Mouse (Mus musculus) liver, embryonic 15.5 days (tissue): ENCODE results near the gene Smg5. TPM values are rescaled to one million over a fixed set of nuclear protein-coding genes. Genes with fewer than 3 reads are reported as not detected.

Experiments
- ATAC-seq: fragments of 200-750 bp; cut with Nextera tagmentation; 2 replicates; pipeline ENCODE4 v1.8.0; 2017; ENCODE audit warnings: moderate number of reproducible peaks, mild to moderate bottlenecking, moderate library complexity; ENCODE audit not compliant: insufficient read depth
- H3K27ac ChIP-seq: fragments of 300-500 bp; sonication (generic); replicated peaks from 2 replicates; pipeline ENCODE4 v1.5.1; 2015; ENCODE audit warnings: mild to moderate bottlenecking, inconsistent platforms
- H3K27me3 ChIP-seq: fragments of 300-500 bp; sonication (generic); 2 replicates; pipeline ENCODE4 v1.6.1; 2015; ENCODE audit warnings: mild to moderate bottlenecking, inconsistent platforms
- H3K36me3 ChIP-seq: fragments of 300-500 bp; sonication (generic); replicated peaks from 2 replicates; pipeline ENCODE4 v1.6.1; 2015; ENCODE audit warnings: moderate library complexity, mild to moderate bottlenecking, inconsistent platforms
- H3K4me1 ChIP-seq: fragments of 300-500 bp; sonication (generic); replicated peaks from 2 replicates; pipeline ENCODE4 v1.6.1; 2015; ENCODE audit warnings: inconsistent platforms
- H3K4me2 ChIP-seq: fragments of 300-500 bp; sonication (generic); 2 replicates; pipeline ENCODE4 v1.6.1; 2015; ENCODE audit warnings: moderate library complexity, mild to moderate bottlenecking, inconsistent platforms
- H3K4me3 ChIP-seq: fragments of 300-500 bp; sonication (generic); replicated peaks from 2 replicates; pipeline ENCODE4 v1.5.1; 2015; ENCODE audit warnings: mild to moderate bottlenecking, inconsistent platforms
- H3K9ac ChIP-seq: fragments of 300-500 bp; sonication (generic); 2 replicates; pipeline ENCODE4 v1.6.1; 2015; ENCODE audit warnings: moderate library complexity, mild to moderate bottlenecking, inconsistent platforms
- H3K9me3 ChIP-seq: fragments of 300-500 bp; sonication (generic); replicated peaks from 2 replicates; pipeline ENCODE4 v1.6.1; 2016; ENCODE audit warnings: inconsistent platforms
- WGBS: fragments of 180-500 bp; shearing (Covaris S2); methylation state at CpG from one replicate; pipeline ENCODE4 v1.1.7; 2015; ENCODE audit warnings: mixed read lengths; ENCODE audit not compliant: insufficient replicate concordance; 5-methylcytosine and 5-hydroxymethylcytosine counted together
- polyA plus RNA-seq: library from polyadenylated mRNA; unstranded; fragments of >200 nt; fragmentation: Nextera tagmentation; extraction: Ambion mirVana; gene quantifications from 2 replicates; pipeline ENCODE4 v1.2.1, GENCODE M21; 2015

Smg5 gene
- polyA plus RNA-seq, 1 experiment from 2014 or later: 31.8 TPM

DNA sequence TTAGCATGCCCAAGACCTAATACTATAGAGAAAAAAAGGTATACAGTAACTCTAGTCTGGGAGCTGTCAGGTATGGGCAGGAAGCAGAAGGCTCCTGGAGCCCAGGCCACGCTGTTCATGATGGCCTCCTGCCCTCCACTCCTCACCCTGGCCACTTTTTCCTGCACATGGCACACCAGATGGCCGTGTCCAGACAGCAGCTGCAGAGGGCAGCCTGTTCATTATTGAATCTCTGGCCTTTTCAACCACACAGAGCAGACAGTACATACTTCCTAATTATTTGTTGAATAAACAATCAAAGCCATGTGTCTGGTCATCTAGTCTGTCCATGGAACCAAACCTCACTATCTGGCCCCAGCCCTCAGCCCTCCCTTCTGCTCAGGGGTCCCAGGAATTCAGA, 62.6 kb downstream of the Smg5 start:
- H3K9ac ChIP-seq: no peak overlapping the region
- H3K4me3 ChIP-seq: no peak overlapping the region
- H3K27ac ChIP-seq: no peak overlapping the region
- H3K4me1 ChIP-seq: peaks cover 4% of the 10 kb centered on the region; the same call in 1 of the 2 replicates
- 82% methylated on average over 2 of the region's 2 CpGs for WGBS
- no peak for ATAC-seq
- no peak overlapping the region for H3K4me2 ChIP-seq
- no peaks in the 10 kb centered on the region for H3K9me3 ChIP-seq
- H3K27me3 ChIP-seq: no peaks in the 10 kb centered on the region
- H3K36me3 ChIP-seq: peaks cover 79% of the 10 kb centered on the region

DNA sequence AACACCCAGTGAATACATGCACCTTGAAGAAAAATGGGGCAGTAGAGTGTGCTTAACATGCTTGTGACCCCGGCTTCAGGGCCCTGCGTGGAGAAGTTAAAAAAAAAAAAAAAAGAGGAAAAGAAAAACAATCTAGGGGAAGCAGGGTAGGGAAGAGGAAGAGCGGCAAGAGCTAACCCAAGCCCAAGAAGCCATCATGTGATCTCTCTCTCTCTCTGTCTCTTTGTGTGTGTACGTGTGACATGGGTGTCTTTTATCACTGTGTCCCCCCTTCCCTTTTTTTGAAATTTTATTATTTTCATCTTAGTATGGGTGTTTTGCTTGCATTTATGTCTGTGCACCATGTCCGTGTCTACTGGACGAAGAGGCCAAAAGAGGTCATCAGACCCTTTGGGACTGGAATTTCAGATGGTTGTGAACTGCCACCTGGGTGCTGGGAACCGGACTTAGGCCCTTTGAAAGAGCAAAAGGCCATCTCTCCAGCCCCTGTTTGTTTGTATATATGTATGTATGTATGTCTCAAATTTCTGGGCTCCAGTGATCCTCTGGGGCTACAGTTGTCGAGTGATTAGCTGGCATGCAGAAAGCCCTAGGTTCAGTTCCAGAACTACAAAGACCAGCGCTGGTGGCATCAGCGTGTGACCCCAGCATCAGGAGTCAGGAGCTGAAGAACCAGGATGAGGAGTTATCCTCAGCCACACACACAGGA, 67.6 kb downstream of the Smg5 start:
- no peak overlapping the region for H3K4me2 ChIP-seq
- H3K4me3 ChIP-seq: no peak overlapping the region
- WGBS: 83% methylated on average over 10 of the region's 10 CpGs
- no peaks in the 10 kb centered on the region for H3K9me3 ChIP-seq
- H3K27ac ChIP-seq: no peak overlapping the region
- peaks cover 50% of the 10 kb centered on the region for H3K36me3 ChIP-seq
- no peak for ATAC-seq
- H3K4me1 ChIP-seq: peaks cover 31% of the 10 kb centered on the region
- no peaks in the 10 kb centered on the region for H3K27me3 ChIP-seq
- H3K9ac ChIP-seq: no peak overlapping the region

GRCm38 (mm10) chr3:88407090-88407489, 71.0 kb downstream of the Smg5 start:
- H3K4me1 ChIP-seq: peaks cover 58% of the 10 kb centered on the region
- no peak overlapping the region for H3K4me3 ChIP-seq
- no peak overlapping the region; the same call in 1 of the 2 replicates for H3K4me2 ChIP-seq
- 4% methylated on average over 2 of the region's 2 CpGs for WGBS
- H3K27me3 ChIP-seq: no peaks in the 10 kb centered on the region
- H3K27ac ChIP-seq: no peak overlapping the region
- H3K36me3 ChIP-seq: peaks cover 27% of the 10 kb centered on the region
- H3K9ac ChIP-seq: no peak overlapping the region
- H3K9me3 ChIP-seq: no peaks in the 10 kb centered on the region
- no peak for ATAC-seq

- Histone ChIP-seq H3K4me1 (peaks cover 60% of the 10 kb centered on the region), H3K36me3 (peaks cover 27% of the 10 kb centered on the region), H3K9me3 (no peaks in the 10 kb centered on the region), H3K27me3 (no peaks in the 10 kb centered on the region), H3K27ac (no peak overlapping the region; the same call in 1 of the 2 replicates), H3K4me3 (no peak overlapping the region), H3K9ac (no peak overlapping the region), H3K4me2 (peak overlapping the region; percentile 84; the same call in 1 of the 2 replicates)
- ATAC-seq: no peak
- 55% methylated on average over 7 of the region's 7 CpGs for WGBS
Measured at GRCm38 (mm10) chr3:88407529-88407928, 71.5 kb downstream of the Smg5 start.

DNA sequence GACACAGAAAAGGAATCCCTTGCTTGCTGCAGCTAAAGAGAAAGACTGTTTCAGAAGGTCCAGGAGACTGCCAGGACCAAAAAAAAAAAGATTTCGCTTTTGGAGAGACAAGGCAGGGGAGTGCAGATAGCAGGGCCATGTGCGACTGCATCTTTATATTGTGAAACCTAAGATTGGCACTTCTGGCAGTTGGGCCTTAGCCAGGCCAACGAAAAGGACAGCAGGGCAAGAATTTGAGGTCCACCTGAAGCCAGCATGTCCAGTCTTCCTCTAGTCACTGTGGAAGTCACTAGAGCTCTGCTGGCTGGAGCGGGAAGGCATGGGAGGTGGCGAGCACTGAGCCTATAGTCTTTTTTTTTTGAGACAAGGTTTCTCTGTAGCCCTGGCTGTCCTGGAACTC, 72.9 kb downstream of the Smg5 start:
- Histone ChIP-seq H3K4me3 (peak overlapping the region; percentile 74), H3K4me1 (peaks cover 73% of the 10 kb centered on the region), H3K9me3 (no peaks in the 10 kb centered on the region), H3K27me3 (no peaks in the 10 kb centered on the region), H3K9ac (peak overlapping the region; percentile 68), H3K36me3 (peaks cover 28% of the 10 kb centered on the region), H3K4me2 (peak overlapping the region; percentile 84), H3K27ac (peak overlapping the region; percentile 90)
- no peak for ATAC-seq
- 29% methylated on average over 5 of the region's 5 CpGs for WGBS

- peak within 1 kb of the TSS; percentile 90 for H3K27ac ChIP-seq
- ATAC-seq: peak; percentile 91
- peak within 1 kb of the TSS; percentile 68 for H3K9ac ChIP-seq
- H3K4me3 ChIP-seq: peak within 1 kb of the TSS; percentile 74
- peak within 1 kb of the TSS; percentile 84 for H3K4me2 ChIP-seq
- WGBS: under 1% methylated on average over 54 of the region's 54 CpGs
- peaks cover 82% of the 10 kb centered on the region for H3K4me1 ChIP-seq
- H3K36me3 ChIP-seq: peaks cover 35% of the 10 kb centered on the region
- no peaks in the 10 kb centered on the region for H3K27me3 ChIP-seq
- no peaks in the 10 kb centered on the region for H3K9me3 ChIP-seq
Measured at GRCm38 (mm10) chr3:88409741-88410644, 73.9 kb downstream of the Smg5 start, which contains the start of gene Pmf1. Gene Pmf1 (minus strand): TSS chr3:88410331.

- Histone ChIP-seq H3K4me2 (peak overlapping the region; percentile 84), H3K27ac (peak overlapping the region; percentile 90), H3K27me3 (no peaks in the 10 kb centered on the region), H3K36me3 (peaks cover 36% of the 10 kb centered on the region), H3K4me3 (peak overlapping the region; percentile 74), H3K4me1 (peaks cover 88% of the 10 kb centered on the region), H3K9ac (peak overlapping the region; percentile 68), H3K9me3 (no peaks in the 10 kb centered on the region)
- 22% methylated on average over 7 of the region's 7 CpGs for WGBS
- ATAC-seq: no peak
Measured at GRCm38 (mm10) chr3:88410645-88411031, 74.6 kb downstream of the Smg5 start.

- Histone ChIP-seq H3K27me3 (no peaks in the 10 kb centered on the region), H3K27ac (peak overlapping the region; percentile 90), H3K36me3 (peaks cover 47% of the 10 kb centered on the region), H3K9me3 (no peaks in the 10 kb centered on the region), H3K4me3 (peak overlapping the region; percentile 17; the same call in 1 of the 2 replicates), H3K4me1 (peaks cover 91% of the 10 kb centered on the region), H3K4me2 (peak overlapping the region; percentile 84), H3K9ac (peak overlapping the region; percentile 41)
- 51% methylated on average over 4 of the region's 4 CpGs for WGBS
- ATAC-seq: peak; percentile 42; the same call in 1 of the 2 replicates
Measured at GRCm38 (mm10) chr3:88411681-88412080, 75.6 kb downstream of the Smg5 start.

Other genes with a start within 250 kb of the Smg5 start
- 6.8 and 7.1 TPM in 2 replicates for gene Mef2d, start 193.9 kb upstream of the Smg5 start, polyA plus RNA-seq
- 7.6 and 7.7 TPM in 2 replicates for gene Rhbg, start 81.6 kb upstream of the Smg5 start, polyA plus RNA-seq
- gene Gm38392, start 49.0 kb upstream of the Smg5 start, polyA plus RNA-seq: 0.35 and 1.3 TPM in 2 replicates
- gene Tsacc, start 39.3 kb upstream of the Smg5 start, polyA plus RNA-seq: 3.6 and 4.8 TPM in 2 replicates
- 243 and 252 TPM in 2 replicates for gene Cct3, start 39.1 kb upstream of the Smg5 start, polyA plus RNA-seq
- 92.0 and 99.4 TPM in 2 replicates for gene Glmp, start 11.2 kb upstream of the Smg5 start, polyA plus RNA-seq
- gene Tmem79, start 112 bp upstream of the Smg5 start, polyA plus RNA-seq: 1.3 and 1.4 TPM in 2 replicates
- gene Paqr6, start 28.3 kb downstream of the Smg5 start, polyA plus RNA-seq: 5.4 and 6.2 TPM in 2 replicates
- 0.28 and 0.71 TPM in 2 replicates for gene Bglap3, start 36.5 kb downstream of the Smg5 start, polyA plus RNA-seq
- 0.28 TPM in 1 of 2 replicates, not detected in the other for gene Bglap2, start 42.4 kb downstream of the Smg5 start, polyA plus RNA-seq
- not detected in 2 replicates for gene Bglap, start 48.2 kb downstream of the Smg5 start, polyA plus RNA-seq
- gene Pmf1, start 74.1 kb downstream of the Smg5 start, polyA plus RNA-seq: 77.7 and 83.2 TPM in 2 replicates
- gene Slc25a44, start 88.9 kb downstream of the Smg5 start, polyA plus RNA-seq: 10.6 and 12.7 TPM in 2 replicates
- 25.0 and 26.2 TPM in 2 replicates for gene Sema4a, start 124.9 kb downstream of the Smg5 start, polyA plus RNA-seq
- 133 and 142 TPM in 2 replicates for gene Lmna, start 173.7 kb downstream of the Smg5 start, polyA plus RNA-seq
- gene Mex3a, start 196.1 kb downstream of the Smg5 start, polyA plus RNA-seq: 0.60 and 0.67 TPM in 2 replicates
- 0.53 TPM in 1 of 2 replicates, not detected in the other for gene Rab25, start 212.0 kb downstream of the Smg5 start, polyA plus RNA-seq
- gene Lamtor2, start 216.8 kb downstream of the Smg5 start, polyA plus RNA-seq: 104 and 112 TPM in 2 replicates
- 19.8 and 20.4 TPM in 2 replicates for gene Ubqln4, start 217.5 kb downstream of the Smg5 start, polyA plus RNA-seq
- 190 and 206 TPM in 2 replicates for gene Ssr2, start 239.6 kb downstream of the Smg5 start, polyA plus RNA-seq